Mouse (Mus musculus) E14TG2a.4 (cell line): ENCODE results near the gene Rnf166.

Experiments
- CTCF ChIP-seq: conservative IDR thresholded peaks from 2 replicates; pipeline ENCODE4 v1.5.1; 2014; ENCODE audit warnings: low read length
- NANOG ChIP-seq: IDR thresholded peaks from 2 replicates; pipeline ENCODE4 v1.6.1; 2014; ENCODE audit warnings: borderline replicate concordance, low read length, mixed read lengths

- no peak for TF ChIP-seq CTCF
- TF ChIP-seq NANOG, result no peak
Measured at GRCm38 (mm10) chr8:122488387-122488786, 12.5 kb upstream of the Rnf166 start.
